Mouse (Mus musculus) hindbrain, postnatal 0 days (tissue): Measurements from ENCODE around the gene Aunip. TPM values are rescaled to one million over a fixed set of nuclear protein-coding genes. Genes with fewer than 3 reads are reported as not detected.

Experiments used
- ATAC-seq: fragments of 200-750 bp; cut with Nextera tagmentation; 2 replicates; pipeline ENCODE4 v1.8.0; 2017; ENCODE audit warnings: mild to moderate bottlenecking, moderate TSS enrichment, moderate library complexity
- DNase-seq: peaks from one replicate; pipeline ENCODE4 v3.0.0-alpha.2; 2015; ENCODE audit warnings: low spot score
- H3K27ac ChIP-seq: fragments of 300-500 bp; sonication (generic); 2 replicates; pipeline ENCODE4 v1.5.1; 2014; ENCODE audit warnings: mild to moderate bottlenecking
- H3K27me3 ChIP-seq: fragments of 300-500 bp; sonication (generic); 2 replicates; pipeline ENCODE4 v1.6.1; 2014; ENCODE audit warnings: low read length, mixed read lengths; ENCODE audit not compliant: insufficient read depth
- H3K36me3 ChIP-seq: fragments of 300-500 bp; sonication (generic); 2 replicates; pipeline ENCODE4 v1.6.1; 2014; ENCODE audit warnings: low read length, mixed read lengths; ENCODE audit not compliant: insufficient read depth
- H3K4me1 ChIP-seq: fragments of 300-500 bp; sonication (generic); 2 replicates; pipeline ENCODE4 v1.6.1; 2014; ENCODE audit warnings: antibody characterized with exemption, low read length, mixed read lengths; ENCODE audit not compliant: insufficient read depth
- H3K4me2 ChIP-seq: fragments of 300-500 bp; sonication (generic); 2 replicates; pipeline ENCODE4 v1.6.1; 2014; ENCODE audit warnings: low read depth, mild to moderate bottlenecking, low read length, moderate library complexity, mixed read lengths
- H3K4me3 ChIP-seq: fragments of 300-500 bp; sonication (generic); 2 replicates; pipeline ENCODE4 v1.5.1; 2014; ENCODE audit warnings: low read length
- H3K9ac ChIP-seq: fragments of 300-500 bp; sonication (generic); replicated peaks from 2 replicates; pipeline ENCODE4 v1.6.1; 2014; ENCODE audit warnings: mild to moderate bottlenecking, low read length, moderate library complexity, mixed read lengths
- H3K9me3 ChIP-seq: fragments of 300-500 bp; sonication (generic); 2 replicates; pipeline ENCODE4 v1.6.1; 2016; ENCODE audit warnings: low read length, mixed read lengths
- CTCF ChIP-seq: IDR thresholded peaks from 2 replicates; pipeline ENCODE4 v1.5.1; 2016; ENCODE audit warnings: antibody characterized with exemption, control low read depth, low read depth
- WGBS: fragments of 180-500 bp; shearing (Covaris S2); extraction: QIAGEN DNeasy Blood & Tissue Kit; methylation state at CpG from one replicate; pipeline ENCODE4 v1.1.7; 2014; 5-methylcytosine and 5-hydroxymethylcytosine counted together
- polyA plus RNA-seq: library from polyadenylated mRNA; unstranded; fragments of >200 nt; fragmentation: Nextera tagmentation; extraction: Ambion mirVana; gene quantifications from 2 replicates; pipeline ENCODE4 v1.2.1, GENCODE M21; 2015
- total RNA-seq: library from RNA; depleted of rRNA; stranded (reverse); fragments of >200 nt; gene quantifications from 2 replicates; pipeline ENCODE4 v1.2.3, GENCODE M21; 2014

The Aunip gene
- total and polyA plus RNA-seq, 2 experiments from 2014 or later, result 2.6 to 2.7 TPM

DNA sequence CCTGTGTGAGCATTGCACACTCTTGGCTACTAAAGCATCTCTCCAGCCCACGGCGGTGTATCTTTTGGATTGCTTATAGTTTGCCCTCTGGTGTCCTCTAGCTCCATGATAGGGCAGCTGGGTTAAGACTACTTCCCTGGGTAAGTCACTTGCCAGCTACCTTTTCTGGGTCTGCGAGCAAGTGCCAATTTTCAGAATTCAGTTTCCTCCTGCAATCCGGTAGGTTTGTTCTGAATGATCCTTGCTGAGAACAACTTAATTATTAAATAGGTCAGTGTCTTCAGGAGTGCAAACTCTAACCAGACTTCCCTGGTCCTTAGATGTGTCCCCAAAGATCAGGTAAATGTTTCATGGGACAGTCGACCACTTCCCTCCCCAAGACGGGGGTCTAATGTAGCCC lies 9.7 kb upstream of the Aunip start:
- H3K4me2 ChIP-seq, result no peak overlapping the region
- H3K4me3 ChIP-seq, result no peak overlapping the region
- no peaks in the 10 kb centered on the region for H3K9me3 ChIP-seq
- no peaks in the 10 kb centered on the region for H3K27me3 ChIP-seq
- H3K27ac ChIP-seq, result no peak overlapping the region
- ATAC-seq (no peak), DNase-seq (no peak)
- TF ChIP-seq CTCF, result no peak
- 92% methylated on average over 6 of the region's 6 CpGs for WGBS
- no peak overlapping the region for H3K9ac ChIP-seq
- H3K36me3 ChIP-seq, result no peaks in the 10 kb centered on the region; the same call in 1 of the 2 replicates
- 0 out of 2 replicates have a peak, but pooled peaks cover 12% of the 10 kb centered on the region for H3K4me1 ChIP-seq

- Histone ChIP-seq H3K4me2 (no peak overlapping the region), H3K27ac (no peak overlapping the region), H3K27me3 (no peaks in the 10 kb centered on the region), H3K9me3 (no peaks in the 10 kb centered on the region), H3K9ac (no peak overlapping the region), H3K4me1 (no peaks in the 10 kb centered on the region), H3K4me3 (no peak overlapping the region), H3K36me3 (peaks cover 18% of the 10 kb centered on the region)
- 82% methylated on average over 4 of the region's 4 CpGs for WGBS
- ATAC-seq (no peak), DNase-seq (no peak)
- TF ChIP-seq CTCF, result no peak
These were observed 7.0 kb upstream of the Aunip start for GRCm38 (mm10) chr4:134503686-134504357.

DNA sequence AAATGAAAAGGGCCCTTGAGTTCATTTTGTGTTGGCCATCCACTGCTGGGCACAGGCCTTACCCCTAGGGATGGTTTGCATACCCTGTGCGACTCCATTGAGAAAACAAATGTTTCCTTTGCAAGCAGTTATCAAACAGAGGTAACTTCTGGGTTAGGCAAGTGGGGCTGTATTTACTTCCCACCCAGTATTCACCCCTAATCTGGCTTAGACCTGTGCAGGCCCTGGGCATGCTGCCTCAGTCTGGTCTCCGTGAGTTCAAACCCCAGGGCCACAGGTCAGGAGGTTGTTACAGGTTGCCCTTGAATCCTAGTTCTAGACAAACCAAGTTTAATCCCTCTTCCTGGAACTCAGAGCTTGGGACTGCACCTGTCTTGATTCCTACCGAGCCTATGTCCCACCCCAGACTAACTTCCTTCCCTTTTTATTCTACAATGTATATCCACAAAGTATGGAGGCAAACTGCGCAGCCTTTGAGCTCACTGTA lies 5.5 kb upstream of the Aunip start:
- no peaks in the 10 kb centered on the region for H3K27me3 ChIP-seq
- no peak overlapping the region for H3K9ac ChIP-seq
- no peak for ATAC-seq
- H3K9me3 ChIP-seq, result no peaks in the 10 kb centered on the region
- H3K4me1 ChIP-seq, result no peaks in the 10 kb centered on the region
- TF ChIP-seq CTCF, result no peak
- H3K27ac ChIP-seq, result no peak overlapping the region
- WGBS, result 94% methylated on average over 4 of the region's 4 CpGs
- H3K4me3 ChIP-seq, result no peak overlapping the region
- H3K36me3 ChIP-seq, result peaks cover 18% of the 10 kb centered on the region
- no peak overlapping the region for H3K4me2 ChIP-seq
- DNase-seq, result no peak

GRCm38 (mm10) chr4:134505966-134506594 lies 4.7 kb upstream of the Aunip start:
- Histone ChIP-seq H3K9ac (no peak overlapping the region), H3K9me3 (no peaks in the 10 kb centered on the region), H3K27me3 (no peaks in the 10 kb centered on the region), H3K36me3 (peaks cover 18% of the 10 kb centered on the region), H3K4me3 (no peak overlapping the region), H3K27ac (no peak overlapping the region), H3K4me1 (no peaks in the 10 kb centered on the region), H3K4me2 (no peak overlapping the region)
- DNase-seq (no peak), ATAC-seq (no peak)
- no peak for TF ChIP-seq CTCF
- 84% methylated on average over 3 of the region's 4 CpGs for WGBS

- Histone ChIP-seq H3K27me3 (no peaks in the 10 kb centered on the region), H3K36me3 (peaks cover 18% of the 10 kb centered on the region), H3K4me3 (no peak overlapping the region), H3K9me3 (no peaks in the 10 kb centered on the region), H3K4me2 (no peak overlapping the region), H3K27ac (no peak overlapping the region), H3K4me1 (no peaks in the 10 kb centered on the region), H3K9ac (no peak overlapping the region)
- ATAC-seq (no peak), DNase-seq (no peak)
- WGBS, result 89% methylated on average over 19 of the region's 19 CpGs
- TF ChIP-seq CTCF, result no peak
These were observed 4.1 kb upstream of the Aunip start for GRCm38 (mm10) chr4:134506713-134507112.

DNA sequence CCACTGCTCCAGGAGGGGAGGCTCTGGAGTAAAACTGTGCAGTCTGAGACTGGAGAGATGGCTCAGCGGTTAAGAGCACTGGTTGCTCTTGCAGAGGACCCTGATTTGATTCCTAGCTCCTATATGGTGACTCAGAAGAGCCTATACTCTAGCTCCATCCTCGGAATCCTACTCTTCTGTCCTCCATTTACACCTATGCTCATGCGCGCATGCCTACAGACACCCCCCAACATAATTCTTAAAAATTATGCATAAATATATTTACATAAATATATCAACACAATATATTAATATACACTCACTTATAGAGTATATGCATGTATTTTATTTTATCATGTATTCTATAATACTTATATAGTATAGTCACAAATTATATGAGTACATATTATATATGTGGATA lies 403 bp upstream of the Aunip start:
- peak; percentile 33; the same call in 1 of the 2 replicates for ATAC-seq
- H3K9me3 ChIP-seq, result no peaks in the 10 kb centered on the region
- H3K4me3 ChIP-seq, result peak overlapping the region; percentile 40

GRCm38 (mm10) chr4:134511730-134512129 lies 931 bp downstream of the Aunip start:
- Histone ChIP-seq H3K4me2 (peak overlapping the region; percentile 71), H3K36me3 (peaks cover 17% of the 10 kb centered on the region), H3K4me3 (peak overlapping the region; percentile 40), H3K27me3 (no peaks in the 10 kb centered on the region), H3K4me1 (no peaks in the 10 kb centered on the region), H3K9ac (peak overlapping the region; percentile 36; the same call in 1 of the 2 replicates), H3K27ac (no peak overlapping the region), H3K9me3 (no peaks in the 10 kb centered on the region)
- TF ChIP-seq CTCF, result no peak
- no peak for ATAC-seq
- 76% methylated on average over 6 of the region's 6 CpGs for WGBS
- DNase-seq, result no peak

More for the DNA sequence above, 403 bp upstream of the Aunip start:
- Histone ChIP-seq H3K4me1 (no peaks in the 10 kb centered on the region), H3K9ac (no peak overlapping the region), H3K27me3 (no peaks in the 10 kb centered on the region), H3K4me2 (peak overlapping the region; percentile 71), H3K27ac (no peak overlapping the region), H3K36me3 (peaks cover 18% of the 10 kb centered on the region)
- no peak for TF ChIP-seq CTCF
- DNase-seq, result no peak
- WGBS, result 80% methylated on average over 4 of the region's 4 CpGs
